Mouse (Mus musculus) ES-Bruce4 (cell line): ENCODE data around the gene Nucb2. TPM values are rescaled to one million over a fixed set of nuclear protein-coding genes. Genes with fewer than 3 reads are reported as not detected.

Experiments
- H3K27ac ChIP-seq: 2 replicates; pipeline ENCODE4 v1.5.1; 2012; ENCODE audit warnings: low read length, inconsistent platforms; ENCODE audit not compliant: insufficient read depth
- H3K27me3 ChIP-seq: 2 replicates; pipeline ENCODE4 v1.6.1; 2012; ENCODE audit warnings: mild to moderate bottlenecking, low read length, inconsistent platforms; ENCODE audit not compliant: control insufficient read depth, poor library complexity, insufficient read depth, severe bottlenecking
- H3K36me3 ChIP-seq: 2 replicates; pipeline ENCODE4 v1.6.1; 2012; ENCODE audit warnings: inconsistent platforms, mild to moderate bottlenecking, low read length, moderate library complexity; ENCODE audit not compliant: control insufficient read depth, poor library complexity, insufficient read depth, severe bottlenecking
- H3K4me1 ChIP-seq: one replicate; pipeline ENCODE4 v1.8.1; 2011; ENCODE audit warnings: low read length; ENCODE audit not compliant: control insufficient read depth, insufficient read depth
- H3K4me3 ChIP-seq: 2 replicates; pipeline ENCODE4 v1.5.1; 2011; ENCODE audit warnings: low read depth, mild to moderate bottlenecking, low read length
- H3K9ac ChIP-seq: 2 replicates; pipeline ENCODE4 v1.6.1; 2012; ENCODE audit warnings: low read depth, mild to moderate bottlenecking, inconsistent platforms; ENCODE audit not compliant: poor library complexity, severe bottlenecking
- H3K9me3 ChIP-seq: replicated peaks from 2 replicates; pipeline ENCODE4 v1.6.1; 2012; ENCODE audit warnings: mild to moderate bottlenecking, low read length, inconsistent platforms; ENCODE audit not compliant: control insufficient read depth, poor library complexity, insufficient read depth, severe bottlenecking
- CTCF ChIP-seq: IDR thresholded peaks from one replicate; pipeline ENCODE4 v1.8.1; 2011; ENCODE audit warnings: low read depth, low read length
- EP300 ChIP-seq: IDR thresholded peaks from 2 replicates; pipeline ENCODE4 v1.6.1; 2011; ENCODE audit warnings: low read depth, low read length; ENCODE audit not compliant: insufficient read depth
- POLR2A ChIP-seq: IDR thresholded peaks from one replicate; pipeline ENCODE4 v1.8.1; 2011; ENCODE audit warnings: low read length; ENCODE audit not compliant: insufficient read depth
- polyA plus RNA-seq: library from polyadenylated mRNA; stranded (reverse); fragments of >200 nt; gene quantifications from 2 replicates; pipeline ENCODE4 v1.2.4, GENCODE M21; 2011; ENCODE audit warnings: low read depth; ENCODE audit not compliant: missing spikeins, insufficient read depth, insufficient read length

The Nucb2 gene
- polyA plus RNA-seq, 1 experiment = 12.7 TPM

DNA sequence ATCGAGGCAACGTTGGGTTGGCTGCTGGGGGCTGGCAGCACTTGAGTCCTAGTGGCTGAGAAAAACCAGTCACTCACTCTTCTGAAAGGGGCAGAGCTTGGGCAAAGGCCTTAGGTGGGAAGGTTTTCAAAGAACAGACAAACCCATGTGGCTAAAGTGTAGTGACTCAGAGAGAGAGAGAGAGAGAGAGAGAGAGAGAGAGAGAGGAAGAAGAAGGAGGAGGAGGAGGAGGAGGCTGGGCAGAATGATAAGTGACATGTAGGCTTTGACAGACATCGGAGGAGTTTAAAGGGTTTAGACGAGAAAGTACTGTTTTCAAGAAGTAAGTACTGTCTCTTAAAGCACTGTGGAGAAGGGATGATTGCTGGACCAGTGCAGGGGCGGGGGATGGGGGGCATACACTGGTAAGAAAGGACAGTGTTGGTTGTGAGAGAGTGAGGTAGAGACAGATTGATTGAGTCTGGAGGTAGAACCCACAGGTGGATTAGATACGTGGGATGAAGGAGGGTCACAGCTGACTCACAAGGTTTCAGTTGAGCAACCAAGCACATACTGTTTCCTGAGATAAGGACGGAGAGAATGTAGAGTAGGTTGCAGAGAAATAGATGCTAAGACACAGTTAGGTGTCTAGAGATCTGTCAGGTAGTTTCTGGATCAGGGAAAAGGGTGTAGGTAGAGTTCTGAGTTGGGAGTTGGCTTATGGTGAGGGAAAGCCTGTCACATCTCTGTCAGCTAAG, 10.7 kb upstream of the Nucb2 start:
- no peak for TF ChIP-seq EP300
- no peak for TF ChIP-seq CTCF
- no peak for TF ChIP-seq POLR2A
- no peaks in the 10 kb centered on the region for H3K36me3 ChIP-seq
- H3K27ac ChIP-seq = no peak overlapping the region
- no peaks in the 10 kb centered on the region for H3K9me3 ChIP-seq
- no peaks in the 10 kb centered on the region for H3K27me3 ChIP-seq
- no peak overlapping the region for H3K9ac ChIP-seq
- H3K4me3 ChIP-seq = no peak overlapping the region
- no peaks in the 10 kb centered on the region for H3K4me1 ChIP-seq

DNA sequence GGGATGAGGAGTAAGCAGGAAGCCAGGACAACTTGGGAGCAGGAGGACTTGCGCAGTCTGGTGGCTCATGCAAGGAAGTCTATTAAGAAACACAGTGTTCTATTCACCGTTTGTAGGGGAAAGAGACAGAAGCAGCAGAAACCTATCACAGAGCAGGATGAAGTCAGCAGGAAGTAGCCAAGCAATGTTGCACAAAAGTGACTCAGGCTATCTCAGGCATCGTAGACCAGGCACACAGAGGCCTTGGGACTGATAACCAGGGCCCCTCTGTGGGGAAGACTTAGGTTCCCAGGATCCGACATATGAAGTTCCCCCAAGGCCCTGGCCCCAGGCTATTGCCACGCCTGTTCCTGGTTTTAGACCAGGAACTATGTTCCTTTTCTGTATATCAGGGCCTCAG, 9.6 kb upstream of the Nucb2 start:
- H3K4me1 ChIP-seq = no peaks in the 10 kb centered on the region
- H3K9ac ChIP-seq = no peak overlapping the region
- H3K27ac ChIP-seq = no peak overlapping the region
- no peak overlapping the region for H3K4me3 ChIP-seq
- no peaks in the 10 kb centered on the region for H3K36me3 ChIP-seq
- TF ChIP-seq CTCF (no peak), EP300 (no peak), POLR2A (no peak)
- H3K27me3 ChIP-seq = no peaks in the 10 kb centered on the region
- H3K9me3 ChIP-seq = no peaks in the 10 kb centered on the region

DNA sequence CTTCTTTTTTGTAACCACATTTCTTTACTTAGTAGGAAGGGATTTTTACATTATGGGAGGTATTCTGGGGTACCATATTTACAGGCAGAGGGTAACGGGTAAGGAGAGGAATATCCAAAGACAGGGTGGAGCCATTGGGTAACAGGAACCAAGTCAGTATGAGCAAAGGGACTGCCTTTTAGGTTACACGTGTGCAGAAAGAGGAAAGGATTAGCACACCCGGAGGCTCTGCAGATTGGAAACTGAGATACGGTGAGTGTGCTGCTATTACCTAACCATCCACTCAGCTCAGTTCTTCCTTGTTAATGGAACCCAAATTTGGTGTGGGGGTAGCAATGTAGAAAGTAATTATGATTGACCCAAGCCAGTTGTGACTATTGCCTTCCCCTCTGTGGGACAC, 7.4 kb upstream of the Nucb2 start:
- TF ChIP-seq CTCF = no peak
- no peak for TF ChIP-seq EP300
- TF ChIP-seq POLR2A = no peak
- no peaks in the 10 kb centered on the region for H3K4me1 ChIP-seq

DNA sequence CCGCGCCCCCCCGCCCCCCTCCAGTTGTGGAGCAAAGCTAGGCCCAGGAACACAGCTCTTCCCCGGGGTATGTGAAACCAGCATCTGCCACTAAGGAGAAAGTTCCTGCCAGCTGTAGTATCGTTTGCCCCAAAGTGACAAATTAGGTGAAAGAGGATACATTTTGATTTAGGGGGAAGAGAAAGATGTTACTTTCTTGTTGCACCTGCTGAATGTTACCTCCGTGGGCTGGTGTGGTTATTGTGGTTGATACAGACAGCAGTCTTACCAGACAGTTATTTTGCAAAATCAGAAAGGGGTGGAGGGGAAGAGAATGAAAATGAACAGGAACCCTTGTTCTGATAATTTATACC, 625 bp downstream of the Nucb2 start:
- H3K4me1 ChIP-seq = no peaks in the 10 kb centered on the region
- no peak for TF ChIP-seq EP300
- no peak for TF ChIP-seq CTCF
- no peak for TF ChIP-seq POLR2A
- H3K9ac ChIP-seq = peak overlapping the region; percentile 59
- no peaks in the 10 kb centered on the region for H3K36me3 ChIP-seq
- no peak overlapping the region for H3K27ac ChIP-seq
- no peaks in the 10 kb centered on the region for H3K9me3 ChIP-seq
- H3K4me3 ChIP-seq = peak overlapping the region; percentile 97
- H3K27me3 ChIP-seq = no peaks in the 10 kb centered on the region

More for the DNA sequence above, 7.4 kb upstream of the Nucb2 start:
- no peak overlapping the region for H3K27ac ChIP-seq
- H3K27me3 ChIP-seq = no peaks in the 10 kb centered on the region
- no peak overlapping the region for H3K4me3 ChIP-seq
- no peaks in the 10 kb centered on the region for H3K36me3 ChIP-seq
- H3K9ac ChIP-seq = no peak overlapping the region
- no peaks in the 10 kb centered on the region for H3K9me3 ChIP-seq

DNA sequence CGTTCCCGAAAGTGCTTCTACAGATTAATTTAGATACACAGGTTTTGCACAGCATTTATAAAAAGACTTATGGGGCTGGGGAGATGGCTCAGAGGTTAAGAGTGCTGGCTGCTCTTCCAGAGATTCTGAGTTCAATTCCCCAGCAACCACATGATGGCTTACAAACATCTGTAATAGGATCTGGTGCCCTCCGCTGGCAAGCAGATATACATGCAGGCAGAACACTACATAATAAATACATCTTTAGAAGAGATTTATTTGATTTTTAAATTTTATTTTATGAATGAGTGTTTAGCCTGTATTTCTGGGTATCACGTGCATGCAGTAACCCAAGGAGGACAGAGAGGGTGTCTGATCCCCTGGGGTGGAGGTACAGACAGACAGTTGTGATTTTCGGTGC, 9.9 kb downstream of the Nucb2 start:
- Histone ChIP-seq H3K27ac (no peak overlapping the region), H3K4me3 (no peak overlapping the region), H3K27me3 (no peaks in the 10 kb centered on the region), H3K36me3 (no peaks in the 10 kb centered on the region), H3K9ac (no peak overlapping the region), H3K9me3 (no peaks in the 10 kb centered on the region), H3K4me1 (no peaks in the 10 kb centered on the region)
- TF ChIP-seq CTCF (no peak), EP300 (no peak), POLR2A (no peak)

DNA sequence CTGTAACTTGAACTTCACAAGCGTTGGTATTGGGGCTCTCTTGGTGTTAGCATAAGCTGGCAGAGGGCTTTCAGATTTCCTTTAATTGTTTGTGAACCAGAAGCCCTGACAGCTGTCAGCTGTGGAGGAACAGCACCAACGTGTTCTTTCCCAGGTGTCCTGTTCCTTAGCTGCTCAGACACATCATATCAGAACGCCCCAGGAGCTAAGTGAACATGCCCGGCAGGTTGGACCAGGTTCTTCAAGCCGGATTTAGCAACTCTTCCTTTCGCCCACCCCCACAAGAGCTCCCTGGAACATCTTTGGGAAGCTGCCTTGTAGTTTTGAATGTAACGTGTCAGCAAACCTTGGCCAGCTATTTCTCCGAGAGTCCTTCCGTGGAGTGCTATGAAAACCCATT, 10.4 kb downstream of the Nucb2 start:
- H3K27ac ChIP-seq = no peak overlapping the region
- TF ChIP-seq EP300 = no peak
- no peak for TF ChIP-seq CTCF
- TF ChIP-seq POLR2A = no peak
- no peaks in the 10 kb centered on the region for H3K36me3 ChIP-seq
- H3K4me3 ChIP-seq = no peak overlapping the region
- H3K4me1 ChIP-seq = no peaks in the 10 kb centered on the region
- no peaks in the 10 kb centered on the region for H3K27me3 ChIP-seq
- H3K9ac ChIP-seq = no peak overlapping the region
- H3K9me3 ChIP-seq = no peaks in the 10 kb centered on the region
